Mouse (Mus musculus) thymus, adult 18-20 months (tissue): ENCODE measurements around the gene Rfpl4.
"Not testable (repeated sequence)": the region's sequence is repeated elsewhere in the genome, so short reads cannot be mapped to it uniquely, and the experiment has no call there.

Source experiments
- DNase-seq, 2 experiments: peaks; one replicate each; pipeline ENCODE4 v3.0.0; 2022; ENCODE audit warnings: mixed read lengths in 2 of 2

Gene Rfpl4

DNA sequence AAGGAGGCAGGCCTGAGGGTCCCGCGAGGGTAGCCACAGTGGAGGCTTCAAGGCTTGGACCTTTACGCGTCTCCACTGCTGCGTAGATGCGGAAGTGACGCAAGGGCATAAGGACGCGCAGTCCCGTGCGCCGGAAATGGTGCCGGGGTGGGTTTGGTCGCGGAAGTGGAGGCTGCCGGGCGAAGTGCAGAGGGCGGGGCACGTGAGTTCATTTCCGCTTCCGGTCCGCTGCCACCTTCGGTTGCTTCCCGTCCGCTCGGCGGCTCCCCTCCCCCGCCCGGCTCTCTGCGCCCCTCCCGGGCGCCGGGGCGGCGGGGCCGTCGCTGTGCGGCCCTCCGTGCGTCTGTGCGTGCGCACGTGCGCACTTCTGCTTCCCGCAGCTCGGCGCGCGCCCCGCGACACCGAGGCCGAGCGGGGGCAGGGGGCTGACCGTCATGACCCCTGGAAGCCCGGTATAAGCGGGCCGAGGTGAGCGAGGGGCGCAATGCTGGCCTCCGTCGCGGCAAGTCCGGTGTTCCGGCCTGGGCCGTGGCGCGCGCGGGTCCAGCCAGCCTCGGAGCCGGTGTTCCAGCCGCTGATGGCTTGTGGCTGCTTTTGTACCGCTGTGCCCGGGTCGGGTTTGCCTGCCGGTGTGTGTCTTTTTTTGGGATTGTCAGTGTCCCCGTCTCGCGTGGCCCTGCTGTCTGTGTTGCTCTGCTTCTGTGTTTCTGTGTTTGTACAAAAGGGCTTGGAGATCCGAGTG lies 36.6 kb downstream of the Rfpl4 start, which contains the start of gene Epn1:
Gene Epn1, plus strand, starts transcription at position 226 of the 742 bp plus-strand sequence.
- peak; percentile 93 to 95 for DNase-seq

- DNase-seq, result not testable (repeated sequence)
Observed at GRCm38 (mm10) chr7:5079365-5080009, 37.3 kb downstream of the Rfpl4 start.

DNA sequence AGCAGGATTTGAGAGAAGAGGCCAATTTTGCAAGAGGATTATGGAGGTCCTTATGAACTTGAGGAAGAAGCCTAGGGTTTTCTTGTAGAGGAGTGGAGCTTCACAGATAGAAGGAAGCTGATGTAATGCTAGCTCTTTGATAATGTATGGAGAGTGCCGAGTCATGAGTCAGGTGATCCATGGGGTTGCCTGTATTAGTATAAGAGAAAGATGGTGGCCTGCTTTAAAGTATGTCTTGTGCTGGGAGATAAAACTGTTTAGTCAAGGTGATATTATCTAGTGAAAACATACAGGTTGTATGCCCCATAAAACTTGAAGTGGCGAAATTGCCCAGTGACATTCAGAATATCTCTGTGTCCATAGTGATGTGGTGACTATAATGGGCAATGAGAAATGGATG lies 39.8 kb downstream of the Rfpl4 start:
- DNase-seq, result no peak

GRCm38 (mm10) chr7:5074984-5075383 lies 41.8 kb downstream of the Rfpl4 start:
- DNase-seq, result no peak

DNA sequence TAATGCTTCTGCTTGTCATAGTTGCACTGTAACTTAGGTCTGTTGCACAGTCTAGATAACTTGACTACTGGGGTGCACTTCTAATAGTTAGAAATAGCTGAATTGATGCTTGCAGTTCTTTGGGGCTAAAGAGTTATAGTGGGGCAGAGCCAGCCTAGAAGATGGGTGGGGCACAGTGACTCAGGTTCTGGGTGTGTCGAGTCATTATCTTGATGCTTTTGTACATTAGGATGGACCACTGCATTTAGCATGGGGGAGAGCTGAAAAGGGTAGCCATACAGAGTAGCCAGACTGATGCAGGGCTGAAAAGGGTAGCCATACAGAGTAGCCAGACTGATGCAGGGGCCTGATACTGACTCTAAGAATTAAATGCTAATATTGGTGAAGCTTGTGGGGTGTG lies 43.2 kb downstream of the Rfpl4 start:
- DNase-seq, result no peak

DNA sequence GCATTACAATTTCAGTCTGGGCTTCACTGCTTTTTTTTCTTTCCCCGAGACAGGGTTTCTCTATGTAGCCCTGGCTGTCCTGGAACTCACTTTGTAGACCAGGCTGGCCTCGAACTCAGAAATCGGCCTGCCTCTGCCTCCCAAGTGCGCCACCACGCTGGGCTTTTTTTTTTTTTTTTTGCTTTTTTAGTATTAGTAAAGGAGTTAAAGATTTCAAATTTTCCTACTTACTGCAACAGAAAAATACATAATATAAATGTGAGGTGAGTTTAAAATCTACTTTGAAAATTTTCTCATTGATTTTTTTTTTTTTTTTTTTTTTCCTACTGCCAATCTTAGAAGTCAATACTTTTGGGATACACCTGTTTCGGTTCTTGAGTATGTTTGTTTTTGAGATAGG lies 51.9 kb downstream of the Rfpl4 start:
- DNase-seq, result no peak

- peak in 1 of 2 experiments; percentile 63 for DNase-seq
Observed at GRCm38 (mm10) chr7:5062360-5063001, 54.3 kb downstream of the Rfpl4 start.

DNA sequence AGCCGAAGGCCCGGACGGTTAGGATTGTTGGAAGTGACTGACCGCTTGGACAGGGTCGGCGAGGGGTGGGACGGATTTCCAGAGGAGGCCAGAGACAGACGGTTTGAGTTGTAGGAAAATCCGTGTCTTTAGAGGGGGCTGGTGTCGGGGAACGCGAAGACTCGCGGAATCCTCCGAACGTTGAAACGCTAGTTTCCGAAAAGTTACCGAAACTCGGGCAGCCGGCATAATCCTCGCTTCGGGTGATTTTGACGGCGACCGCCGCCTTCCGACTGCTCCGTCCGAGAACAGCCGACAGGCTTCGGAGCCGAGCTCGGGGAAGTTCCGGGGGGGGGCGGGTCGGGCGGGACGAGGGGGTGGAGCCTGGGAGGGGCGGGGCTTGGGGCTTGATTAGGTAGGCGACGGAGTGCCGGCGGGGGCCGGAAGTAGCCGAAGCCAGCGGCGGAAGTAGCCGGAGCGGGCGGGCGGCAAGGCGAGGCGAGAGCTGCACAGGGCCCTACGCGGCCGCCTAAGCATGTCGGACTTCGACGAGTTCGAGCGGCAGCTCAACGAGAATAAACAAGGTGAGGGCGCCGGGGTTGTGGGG lies 54.9 kb downstream of the Rfpl4 start, which contains the start of gene U2af2:
Gene U2af2, plus strand, starts transcription at position 370 of the 586 bp plus-strand sequence.
- DNase-seq, result peak; percentile 90 to 91

DNA sequence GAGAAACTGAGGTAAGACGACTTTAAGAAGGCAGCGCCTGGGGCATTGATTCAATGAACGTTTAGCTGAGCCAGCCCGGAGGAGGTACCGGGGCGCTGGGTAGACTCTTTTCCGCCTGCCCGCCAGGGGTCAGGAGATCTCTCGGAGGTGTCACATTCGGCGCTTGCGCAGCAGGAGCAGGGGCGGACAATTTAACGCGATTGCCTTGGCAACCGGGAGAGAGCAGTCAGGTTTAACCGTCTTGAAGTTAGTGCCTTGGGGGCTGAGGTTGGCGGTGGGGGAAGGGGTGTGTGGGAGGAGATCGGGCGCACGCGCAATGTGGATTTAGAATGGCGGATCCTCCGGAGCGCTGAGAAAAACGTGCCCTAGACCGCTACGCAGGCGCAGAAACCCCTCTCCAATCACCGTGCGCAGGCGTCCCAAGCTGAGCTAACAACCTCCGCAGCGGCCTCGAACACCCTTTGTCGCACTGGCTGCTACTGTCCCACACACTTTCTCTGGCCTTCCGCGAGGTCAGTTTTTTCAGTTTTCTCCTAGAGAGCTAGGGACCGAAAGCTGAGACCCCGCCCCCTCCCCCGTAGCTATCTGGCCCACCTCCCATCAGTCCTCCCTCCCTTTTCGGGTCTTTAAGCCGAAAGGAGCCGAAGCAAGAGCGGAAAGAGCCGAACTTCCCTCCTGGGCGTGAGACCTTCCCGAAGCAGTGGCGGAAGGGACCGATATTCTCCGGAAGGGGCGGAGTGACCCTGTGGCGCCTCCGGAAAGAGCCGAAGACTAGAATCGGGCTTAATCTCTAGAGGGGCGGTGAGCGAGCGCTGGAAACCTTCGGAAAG lies 55.6 kb downstream of the Rfpl4 start:
- DNase-seq, result peak; percentile 95 to 98

GRCm38 (mm10) chr7:5060239-5060731 lies 56.5 kb downstream of the Rfpl4 start:
- peak; percentile 56 to 67 for DNase-seq
